Mouse (Mus musculus) retina, postnatal 1 day (tissue): ENCODE data around the gene Scgn.

Source experiments
- DNase-seq: peaks from one replicate; pipeline ENCODE4 v3.0.0-alpha.2; 2012

Gene Scgn

DNA sequence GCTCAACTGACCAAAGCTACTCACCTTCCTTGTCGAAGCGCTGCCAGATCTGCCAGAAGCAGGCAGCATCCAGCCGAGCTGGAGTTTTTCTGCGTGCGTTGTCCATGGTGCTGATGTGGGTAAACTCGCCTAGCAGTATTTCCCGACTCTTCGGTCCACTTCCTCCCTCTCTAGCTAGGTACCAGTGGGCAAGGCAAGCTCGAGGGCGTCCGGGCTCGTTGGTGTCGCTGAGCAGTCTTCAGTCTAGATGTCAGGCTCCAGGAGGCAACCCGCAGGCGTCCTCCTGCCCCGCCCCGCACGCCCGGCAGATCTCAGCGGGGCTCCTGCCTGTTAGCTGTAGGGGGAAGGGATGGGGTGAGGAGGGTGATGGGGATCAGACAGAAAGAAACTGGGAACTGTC lies at the start of gene Scgn:
Gene Scgn (minus strand): TSS at position 287 of the 400 bp plus-strand sequence.
- DNase-seq, result peak; percentile 75

DNA sequence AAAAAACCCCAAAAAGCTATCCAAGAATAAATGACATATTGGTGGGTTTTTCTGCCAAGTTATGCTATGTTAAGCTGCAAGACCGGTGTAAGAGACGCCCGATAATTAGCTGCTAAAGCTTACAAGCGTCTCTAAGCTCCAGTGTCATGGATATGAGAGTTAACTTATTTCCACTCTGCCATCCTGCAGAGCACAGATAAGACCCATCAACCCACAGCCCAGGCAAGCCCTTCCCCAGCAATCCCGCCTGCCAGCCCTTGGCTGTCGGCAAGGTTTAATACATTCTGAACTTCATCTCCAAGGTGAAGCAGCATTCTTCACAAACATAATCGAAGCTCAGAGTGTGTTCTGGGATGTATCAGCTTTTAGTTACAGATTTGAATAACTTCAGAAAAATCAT lies 49.2 kb upstream of the Scgn start:
- DNase-seq, result no peak

DNA sequence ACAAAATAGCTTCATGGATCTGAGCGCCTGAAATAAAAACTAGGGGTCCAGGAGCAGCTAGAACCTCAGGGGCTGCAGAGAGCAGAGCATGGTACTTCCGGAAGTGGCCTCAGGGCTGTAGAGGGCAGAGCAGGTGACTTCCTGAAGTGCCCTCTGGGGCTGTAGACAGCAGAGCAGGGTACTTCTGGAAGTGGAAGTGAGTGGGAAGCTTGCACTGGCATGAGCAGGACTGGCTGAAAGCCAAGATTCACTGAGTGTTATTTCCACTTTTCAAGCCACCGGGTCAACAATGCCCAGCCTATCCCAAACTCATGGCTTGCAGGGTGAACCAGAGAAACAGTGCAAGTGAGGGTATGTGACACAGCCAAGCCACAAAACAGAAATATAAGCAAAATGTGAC lies 46.5 kb upstream of the Scgn start:
- DNase-seq, result peak; percentile 9

DNA sequence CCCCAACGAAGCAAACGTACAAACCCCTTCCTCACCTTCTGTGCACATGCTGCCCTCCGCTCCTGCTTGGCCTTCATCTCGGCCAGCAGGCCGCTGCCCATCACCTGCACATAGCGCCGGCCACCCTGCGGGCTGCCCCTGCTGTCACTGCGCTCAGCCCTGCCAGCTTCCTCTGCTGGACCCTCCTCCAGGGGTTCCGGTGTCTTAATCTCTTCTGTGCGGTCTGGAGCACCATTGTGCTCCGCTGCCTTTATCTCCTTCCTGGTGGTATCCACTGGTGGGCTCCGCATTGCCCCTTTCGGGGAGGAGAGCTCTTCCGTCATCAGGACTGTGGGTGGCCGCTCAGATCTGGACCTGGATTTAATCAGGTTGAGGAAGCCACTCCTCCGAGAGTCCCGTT lies 45.1 kb upstream of the Scgn start:
- DNase-seq, result no peak

DNA sequence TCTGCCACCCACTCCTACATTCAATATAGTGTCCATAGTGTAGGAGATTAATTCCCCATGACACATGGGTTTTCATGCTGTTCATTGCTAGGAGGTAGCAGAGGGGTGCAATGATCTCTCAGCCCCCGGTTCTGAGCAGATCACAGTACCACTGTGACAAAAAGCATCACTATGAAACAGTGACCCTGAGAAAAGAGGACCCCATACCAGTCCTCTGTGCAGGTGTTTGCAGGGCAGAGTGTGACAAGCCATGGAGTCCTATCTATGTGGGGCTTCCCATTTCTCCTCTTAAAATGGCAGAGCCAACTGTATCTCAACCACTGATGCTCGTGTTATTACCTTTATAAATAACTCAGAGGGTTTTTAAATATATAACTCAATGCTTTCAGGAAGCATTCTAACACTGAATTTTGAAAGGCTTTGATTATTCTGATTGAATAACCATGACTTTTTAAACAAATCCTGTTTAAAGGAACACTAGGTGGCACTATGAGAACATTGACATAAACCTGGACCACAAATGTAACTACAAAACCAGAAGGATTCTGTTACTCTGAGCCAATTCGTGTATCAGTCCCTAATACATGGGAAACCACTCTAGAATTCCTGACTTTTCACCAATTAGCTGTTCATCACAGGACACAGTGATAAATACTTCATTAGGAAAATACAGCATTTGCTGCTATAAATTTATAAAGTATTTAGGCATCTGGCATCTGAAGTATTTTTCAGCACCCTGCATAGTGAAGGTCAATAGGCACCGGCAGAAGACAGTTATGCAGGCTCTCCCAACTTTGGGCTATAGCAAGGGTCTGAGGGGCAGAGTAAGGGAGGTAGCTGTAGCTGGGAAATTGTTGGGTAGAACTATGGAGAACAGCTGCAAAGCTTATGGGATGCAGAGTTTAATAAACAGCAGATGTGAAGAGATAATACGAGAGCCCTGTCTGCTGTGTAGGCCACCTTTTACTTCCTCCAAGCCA lies 36.5 kb upstream of the Scgn start:
- DNase-seq, result peak; percentile 43

DNA sequence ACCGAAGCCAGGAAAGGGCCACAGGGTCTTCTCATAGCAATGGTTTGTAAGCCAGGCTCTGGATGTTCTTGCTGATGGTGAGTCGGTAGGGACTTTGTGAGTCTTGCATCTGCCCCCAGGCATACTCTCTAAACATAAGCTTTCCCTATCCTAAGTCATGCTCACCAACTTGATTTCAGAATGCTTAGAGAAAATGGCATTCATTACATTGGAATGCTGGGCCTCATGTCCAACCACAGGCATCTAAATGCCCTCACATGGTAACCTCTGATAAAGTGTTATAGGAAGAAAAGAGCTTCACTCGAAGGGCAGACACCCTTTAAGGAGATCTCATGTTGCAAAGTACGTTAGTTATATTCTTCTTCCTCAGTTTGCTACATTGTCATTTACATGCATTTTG lies 27.5 kb upstream of the Scgn start:
- DNase-seq, result no peak

DNA sequence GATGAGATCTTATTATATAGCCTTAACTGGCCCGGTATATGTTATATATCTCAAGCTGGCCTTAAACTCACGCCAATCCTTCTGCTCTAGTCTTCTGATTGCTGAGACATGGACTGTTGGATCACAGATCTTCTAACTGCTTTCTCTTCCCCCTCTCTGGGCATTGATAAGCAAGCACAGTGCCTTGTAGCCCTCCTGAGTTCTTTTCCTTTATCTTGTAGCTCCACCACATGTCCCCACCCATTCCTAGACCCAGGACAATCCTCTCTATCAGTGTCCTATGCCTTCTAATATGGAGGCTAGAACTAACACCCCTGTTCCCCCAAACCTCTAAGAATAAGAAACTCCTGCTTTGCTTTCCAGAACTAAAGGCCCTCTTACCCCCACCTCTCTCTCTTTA lies 14.5 kb upstream of the Scgn start:
- DNase-seq, result no peak

DNA sequence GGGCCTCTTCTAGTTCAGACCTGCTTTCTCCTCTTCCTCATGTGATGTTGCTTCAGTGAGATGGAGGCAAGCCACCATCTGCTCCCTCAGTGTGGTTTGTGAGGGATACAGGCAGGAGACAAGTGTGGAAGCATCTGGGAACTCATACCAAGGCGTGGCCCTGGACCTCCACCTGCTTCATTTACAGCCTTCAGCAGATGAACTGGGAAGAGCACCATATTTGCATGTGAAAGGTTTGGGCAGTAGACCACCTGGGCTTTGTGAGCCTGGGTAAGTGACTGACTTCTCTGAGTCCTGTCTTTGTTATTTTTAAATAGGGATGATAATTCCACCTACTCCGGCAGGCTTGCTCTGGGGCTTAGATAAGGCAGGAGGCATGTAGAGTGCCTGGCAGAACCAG lies 10.8 kb upstream of the Scgn start:
- no peak for DNase-seq

DNA sequence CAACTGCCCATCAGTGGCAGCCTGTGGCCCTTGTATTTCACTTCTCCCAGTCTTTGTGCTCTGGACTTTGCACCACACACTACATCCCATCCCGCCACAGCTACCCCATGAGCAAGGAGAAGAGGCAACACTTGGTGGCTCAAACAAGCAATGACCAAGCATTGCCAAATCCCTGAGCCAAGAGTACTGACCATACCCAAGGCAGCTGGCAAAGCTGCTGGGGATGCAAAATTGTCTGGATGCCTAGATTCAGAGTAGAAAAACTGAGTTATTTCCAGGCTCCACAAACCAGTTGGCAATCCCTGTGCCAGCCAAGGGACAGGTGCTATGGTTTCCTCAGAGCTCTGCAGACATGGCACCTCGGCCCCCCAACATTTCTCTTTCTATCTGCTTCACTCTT lies 10.1 kb upstream of the Scgn start:
- no peak for DNase-seq

DNA sequence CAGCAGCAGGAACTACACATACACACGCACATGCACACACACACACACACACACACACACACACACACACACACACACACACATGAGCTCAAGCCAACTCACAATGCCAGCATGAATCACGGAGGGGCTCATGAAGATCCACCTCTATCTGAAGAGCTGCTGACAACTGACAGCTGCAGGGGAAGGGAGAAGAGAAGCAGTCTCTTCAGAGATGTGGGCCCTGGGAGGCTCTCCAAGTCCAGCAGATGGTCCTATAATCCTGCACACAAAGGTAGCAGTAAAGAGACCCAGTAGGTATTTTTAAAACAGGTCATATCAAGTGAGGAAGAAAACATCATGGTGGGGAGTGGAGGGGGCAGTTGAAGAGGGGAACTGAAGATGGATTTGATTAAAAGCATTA lies 7.8 kb upstream of the Scgn start:
- peak; percentile 9 for DNase-seq

DNA sequence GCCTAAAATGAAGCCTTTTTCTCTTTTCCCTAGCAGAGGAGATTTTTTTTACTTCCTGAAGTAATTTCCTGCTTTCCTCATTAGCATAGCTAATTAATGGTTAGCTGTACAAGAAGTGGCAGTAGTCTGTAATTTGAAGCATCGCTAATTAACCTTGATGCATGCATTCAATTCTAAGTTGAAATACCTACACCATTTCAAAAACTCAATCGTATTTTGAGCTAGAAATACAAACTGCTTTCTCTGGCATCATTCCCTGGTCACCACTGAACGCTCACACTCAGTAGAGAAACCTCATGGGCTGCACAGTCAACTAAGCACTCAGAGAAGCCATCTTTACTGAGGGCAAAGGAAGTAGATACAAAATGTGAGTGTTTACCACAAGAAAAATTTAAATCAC lies 3.7 kb upstream of the Scgn start:
- DNase-seq, result no peak

DNA sequence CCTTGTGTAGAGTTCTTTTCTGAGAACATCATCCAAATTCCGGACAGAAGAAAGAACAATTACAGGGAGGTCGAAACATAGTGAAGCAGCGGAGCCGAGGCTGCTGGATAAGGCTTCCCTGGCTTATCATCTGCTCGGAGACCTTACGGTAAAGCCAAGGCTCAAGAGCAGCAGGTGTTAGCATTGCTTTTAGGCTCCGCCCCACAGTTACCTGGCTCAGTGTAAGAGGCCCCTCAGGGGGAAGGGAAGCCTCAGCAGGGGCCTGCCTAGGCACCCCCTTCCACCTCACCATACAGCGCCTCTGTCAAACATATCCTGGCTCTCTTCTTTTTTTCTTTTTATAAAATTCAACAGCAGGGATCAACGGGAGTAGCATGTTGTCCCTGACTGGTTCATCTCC lies 3.0 kb upstream of the Scgn start:
- DNase-seq, result no peak

DNA sequence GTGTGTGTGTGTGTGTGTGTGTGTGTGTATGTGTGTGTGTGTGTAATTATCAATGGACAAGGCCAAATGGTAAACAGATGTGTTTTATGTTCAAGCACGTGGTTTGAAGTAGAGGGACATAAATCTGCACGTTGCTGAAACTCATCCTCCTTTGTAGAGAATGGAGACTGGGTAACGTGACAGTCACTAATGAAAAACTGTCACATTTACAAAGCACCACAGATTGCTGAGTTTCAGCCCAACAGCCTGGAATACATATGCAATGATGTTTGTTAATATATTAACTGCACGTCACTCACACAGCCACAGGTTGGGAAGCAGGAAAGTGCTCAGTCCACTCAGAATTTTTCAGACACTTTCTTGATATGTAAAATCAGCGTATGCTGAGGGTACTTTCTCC lies 563 bp downstream of the Scgn start:
- no peak for DNase-seq

DNA sequence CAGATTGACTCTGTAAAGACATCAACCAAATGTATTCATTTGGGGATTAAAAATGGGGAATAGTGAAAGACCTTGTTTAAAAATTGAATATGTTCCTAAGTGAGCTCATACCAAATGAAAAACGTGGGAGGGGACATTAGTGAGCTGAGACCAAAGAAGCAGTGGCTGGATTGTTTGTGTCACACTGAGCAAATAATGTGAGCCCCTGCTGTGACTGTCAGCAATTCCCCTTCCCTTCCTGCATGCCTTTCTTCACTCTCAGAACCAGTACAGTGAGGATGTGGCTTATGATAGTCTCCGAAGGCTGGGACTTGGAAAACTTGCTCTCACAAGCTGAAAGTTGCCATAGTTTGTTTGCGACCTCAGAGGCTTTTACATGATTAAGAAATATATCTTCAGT lies 5.9 kb downstream of the Scgn start:
- DNase-seq, result no peak

DNA sequence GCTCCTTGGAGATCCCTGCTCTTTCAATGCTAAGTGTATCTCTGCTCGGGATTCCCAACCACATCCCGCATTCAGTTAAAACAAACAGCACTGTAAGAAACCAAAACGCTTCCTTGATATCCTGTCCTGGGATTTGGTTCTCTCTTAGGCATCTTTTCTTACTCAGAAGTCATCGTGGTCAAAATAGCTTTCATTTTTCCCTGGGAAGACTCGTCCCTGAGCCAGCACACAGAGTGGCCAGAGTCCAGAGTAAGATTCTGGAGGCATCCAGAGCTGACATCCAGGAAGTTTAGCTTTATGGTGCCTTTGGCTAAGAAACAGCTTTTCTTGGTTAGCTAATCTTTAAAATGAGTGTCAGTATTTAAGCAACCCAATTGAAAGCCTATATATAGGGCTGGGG lies 18.7 kb downstream of the Scgn start:
- DNase-seq, result no peak

DNA sequence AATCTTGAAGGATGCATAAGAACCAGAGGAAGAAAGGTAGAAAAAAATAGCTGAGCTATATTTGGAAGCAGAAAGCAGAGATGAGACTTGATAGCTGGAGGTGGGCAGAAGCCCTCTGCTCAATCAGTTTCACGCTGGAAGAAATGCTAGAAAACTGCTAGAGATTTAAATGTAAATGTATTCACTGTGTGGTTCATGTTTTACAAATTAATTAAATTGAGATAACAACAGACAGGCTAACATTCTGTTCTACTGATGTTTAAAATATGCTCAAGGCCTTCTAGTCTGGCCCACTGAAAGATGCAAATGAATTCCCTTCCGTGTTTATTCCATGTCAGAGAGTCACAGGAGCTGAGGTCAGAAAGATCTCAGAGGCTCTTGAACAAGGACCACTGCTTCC lies 19.1 kb downstream of the Scgn start:
- no peak for DNase-seq

DNA sequence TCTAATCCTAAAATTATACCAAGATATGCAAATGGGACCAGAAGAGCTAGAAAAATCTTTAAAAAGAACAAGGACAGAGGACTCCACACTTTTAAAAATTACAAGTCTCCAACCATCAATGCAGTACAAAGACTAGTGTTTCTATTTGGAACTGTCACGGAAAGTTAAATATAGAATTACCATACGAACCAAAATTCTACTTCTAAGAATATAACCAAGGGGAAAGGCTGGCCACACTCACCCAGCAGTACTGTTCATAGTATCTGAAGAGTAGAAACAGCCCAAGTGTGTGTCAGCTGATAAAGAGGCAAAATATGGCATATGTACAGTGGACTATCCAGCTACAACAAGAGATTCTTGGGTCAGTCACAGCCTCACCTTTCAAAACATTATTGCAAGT lies 26.1 kb downstream of the Scgn start:
- no peak for DNase-seq

DNA sequence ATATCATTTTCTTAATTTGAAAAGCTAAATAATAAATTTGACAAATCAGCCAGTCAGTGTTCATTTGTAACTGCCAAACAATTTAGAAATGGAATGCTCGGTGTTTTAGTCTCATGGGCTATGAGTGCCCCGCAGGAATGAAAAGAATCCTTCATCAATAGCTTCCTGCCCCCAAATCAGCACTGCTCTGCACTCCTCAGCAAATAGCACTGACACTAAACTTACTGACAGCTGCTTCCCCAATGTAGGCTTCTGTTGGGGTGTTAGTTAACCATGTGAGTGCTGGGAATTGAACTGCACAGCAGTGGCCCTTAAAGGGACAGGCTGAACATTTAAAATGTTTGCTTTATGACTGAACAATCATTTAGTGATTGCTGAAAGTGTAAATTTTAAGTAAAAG lies 31.2 kb downstream of the Scgn start:
- DNase-seq, result peak; percentile 11

DNA sequence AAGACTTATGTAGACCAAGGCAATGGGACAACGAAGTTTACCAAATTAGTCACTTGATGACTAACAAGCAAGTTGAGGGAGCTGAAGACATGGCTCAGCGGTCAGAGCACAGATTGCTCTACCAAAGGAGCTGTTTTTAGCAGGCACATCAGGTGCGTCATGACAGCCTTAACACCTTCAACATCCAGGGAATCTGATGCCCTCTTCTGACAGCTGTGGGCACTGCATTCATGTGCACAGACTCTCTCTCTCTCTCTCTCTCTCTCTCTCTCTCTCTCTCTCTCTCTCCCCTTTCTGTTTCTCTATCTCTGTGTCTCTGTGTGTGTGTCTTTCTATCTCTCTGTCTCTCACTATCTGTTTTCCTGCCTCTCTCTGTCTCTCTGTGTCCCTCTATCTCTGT lies 40.1 kb downstream of the Scgn start:
- no peak for DNase-seq

DNA sequence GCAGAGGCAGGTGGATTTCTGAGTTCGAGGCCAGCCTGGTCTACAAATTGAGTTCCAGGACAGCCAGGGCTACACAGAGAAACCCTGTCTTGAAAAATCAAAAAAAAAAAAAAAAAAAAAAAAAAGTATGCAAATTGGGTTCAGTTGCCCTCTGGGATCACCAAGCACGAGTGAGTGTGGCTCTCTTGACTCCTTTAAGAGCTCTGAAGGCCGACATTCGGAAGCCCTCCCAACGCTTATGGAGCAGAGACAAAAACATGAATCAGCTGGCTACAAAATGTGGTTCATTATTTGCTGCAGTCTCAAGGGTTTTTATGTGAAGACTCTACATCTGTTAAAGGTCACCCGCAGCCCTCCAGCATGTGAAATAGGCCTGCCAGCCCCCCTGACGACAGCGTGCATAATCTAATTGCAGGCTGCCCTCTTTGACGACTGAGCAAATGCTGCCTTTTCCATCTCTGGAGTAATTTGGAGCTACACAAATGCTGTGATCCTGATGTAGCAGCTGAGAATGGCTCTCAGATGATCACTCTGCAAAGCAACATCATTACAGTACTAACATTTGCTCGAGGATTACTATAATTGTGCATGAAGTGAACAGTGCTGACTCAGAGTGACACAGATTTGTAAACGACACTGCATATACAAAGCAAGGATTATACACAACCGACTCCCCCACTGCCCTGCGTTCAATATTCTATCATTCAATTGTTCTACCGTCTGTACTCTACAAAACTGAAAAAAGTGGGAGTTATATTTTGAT lies 41.3 kb downstream of the Scgn start:
- DNase-seq, result peak; percentile 43

DNA sequence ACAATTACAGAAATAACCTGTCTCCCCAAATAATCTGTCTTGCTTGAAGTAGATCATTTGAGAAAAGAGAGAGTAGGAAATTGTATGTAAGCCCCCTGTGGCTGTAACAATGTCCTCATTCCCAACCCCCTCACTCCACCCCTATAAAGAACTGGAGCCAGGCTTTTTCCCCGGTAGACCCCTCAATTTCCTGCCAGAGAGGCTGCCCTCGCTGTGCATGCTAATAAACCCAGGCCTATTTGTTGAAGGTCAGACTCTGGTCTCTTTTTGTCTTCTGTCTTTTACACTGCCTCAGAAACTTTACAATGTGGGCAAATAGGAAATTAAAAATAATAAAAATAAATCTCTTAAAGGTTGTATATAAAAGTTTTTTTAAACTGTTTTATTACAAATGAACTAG lies 44.8 kb downstream of the Scgn start:
- DNase-seq, result no peak

DNA sequence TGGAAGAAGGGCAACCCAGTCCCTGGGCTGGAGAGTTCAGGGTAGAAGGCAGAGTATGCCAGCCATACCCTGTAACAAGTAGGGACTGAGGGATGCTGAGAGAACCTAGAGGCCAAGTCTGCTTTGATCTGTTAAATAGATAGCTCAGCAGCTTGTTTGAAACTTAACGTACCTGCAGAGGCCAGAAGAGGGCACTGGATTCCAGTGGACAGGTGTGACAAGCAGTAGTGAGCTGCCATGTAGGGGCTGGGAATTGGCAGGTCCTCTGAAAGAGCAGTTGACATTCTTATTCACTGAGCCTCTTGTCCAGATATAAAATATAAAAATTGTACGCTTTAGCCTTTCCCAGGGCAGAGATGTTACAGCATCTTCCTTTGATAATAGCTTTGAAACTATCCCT lies 48.2 kb downstream of the Scgn start:
- peak; percentile 6 for DNase-seq

DNA sequence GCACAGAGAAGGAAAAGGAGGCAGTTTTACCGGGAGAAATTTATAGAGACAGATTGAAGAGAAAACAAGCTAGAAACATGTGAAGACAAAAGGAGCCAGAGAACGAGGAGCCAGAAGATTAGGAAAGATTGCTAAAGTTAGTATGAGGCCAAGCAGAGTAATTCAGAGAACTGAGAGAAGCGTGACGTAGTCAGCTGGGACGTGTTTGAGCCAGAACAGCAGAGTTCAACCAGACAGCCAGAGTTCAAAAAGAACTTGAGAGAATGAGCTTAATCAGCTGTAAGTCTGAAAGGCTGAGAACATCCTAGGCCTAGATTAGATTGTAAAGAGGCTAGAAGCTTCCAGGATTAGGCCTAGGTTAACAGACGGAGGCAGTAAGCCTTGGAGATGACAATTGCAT lies 50.7 kb downstream of the Scgn start:
- peak; percentile 7 for DNase-seq

DNA sequence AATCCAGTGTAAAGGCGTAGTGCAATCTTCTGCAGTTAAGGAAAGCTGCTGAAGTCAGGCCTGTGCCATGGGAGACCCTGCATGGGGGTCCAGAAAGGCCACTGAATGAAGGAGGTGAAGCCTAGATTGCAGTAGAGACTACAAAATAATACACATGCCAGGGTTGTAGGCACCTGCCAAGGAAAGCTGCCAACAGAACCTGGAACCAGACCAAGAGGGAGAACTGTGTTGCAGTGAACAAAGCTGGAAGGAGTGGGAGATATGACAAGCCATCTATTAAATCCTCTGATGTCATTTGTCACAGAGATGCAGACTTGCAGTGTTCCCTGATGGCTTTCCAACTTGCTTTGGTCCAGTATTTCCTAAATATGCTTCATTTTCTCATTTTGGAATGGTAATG lies 52.3 kb downstream of the Scgn start:
- no peak for DNase-seq

DNA sequence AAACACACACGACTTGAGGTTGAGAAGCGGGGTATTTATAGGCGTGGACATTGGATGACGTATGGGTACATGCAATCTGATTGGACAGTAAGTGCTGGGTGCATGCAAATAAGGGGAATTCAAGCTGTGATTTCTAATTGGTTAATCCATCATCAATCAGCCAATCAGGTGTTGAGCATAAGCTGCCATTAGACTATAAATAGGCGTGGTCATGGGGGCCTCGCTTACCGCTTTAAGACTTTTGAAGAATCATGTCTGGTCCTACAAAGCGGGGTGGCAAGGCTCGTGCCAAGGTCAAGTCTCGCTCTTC lies 56.8 kb downstream of the Scgn start, which contains the start of gene Hist1h2aa:
Gene Hist1h2aa (plus strand): TSS at position 252 of the 310 bp plus-strand sequence.
- no peak for DNase-seq
